Mouse (Mus musculus) ES-E14 (cell line): ENCODE data around the gene Lrrc15. TPM values are rescaled to one million over a fixed set of nuclear protein-coding genes. Genes with fewer than 3 reads are reported as not detected.

Experiments used
- DNase-seq: peaks from one replicate; pipeline ENCODE4 v3.0.0-alpha.2; 2013; ENCODE audit warnings: low read depth, low spot score
- H3K27ac ChIP-seq: 2 replicates; pipeline ENCODE4 v1.5.1; 2012; ENCODE audit warnings: low read depth, mild to moderate bottlenecking, low read length, moderate library complexity, mixed read lengths; ENCODE audit not compliant: poor library complexity, insufficient read depth, severe bottlenecking
- H3K36me3 ChIP-seq: 2 replicates; pipeline ENCODE4 v1.6.1; 2012; ENCODE audit warnings: mild to moderate bottlenecking, low read length, moderate library complexity, mixed read lengths; ENCODE audit not compliant: control insufficient read depth, poor library complexity, insufficient read depth, severe bottlenecking
- H3K4me1 ChIP-seq, 2 experiments: fragments of 150-350 bp in 1 of 2; sonication (generic) in 1 of 2; 2 replicates each; pipeline ENCODE4 v1.6.1; 2012; ENCODE audit warnings: low read length in 2 of 2, mild to moderate bottlenecking in 1 of 2, mixed read lengths in 1 of 2; ENCODE audit not compliant: control insufficient read depth in 2 of 2, insufficient read depth in 2 of 2, poor library complexity in 1 of 2
- H3K4me3 ChIP-seq, 2 experiments: fragments of 150-350 bp in 1 of 2; sonication (generic) in 1 of 2; 2 replicates each; pipeline ENCODE4 v1.5.1; 2012; ENCODE audit warnings: low read length in 2 of 2, low read depth in 1 of 2, mild to moderate bottlenecking in 1 of 2, mixed read lengths in 1 of 2; ENCODE audit not compliant: insufficient read depth in 1 of 2, poor library complexity in 1 of 2, severe bottlenecking in 1 of 2
- H3K9ac ChIP-seq: 2 replicates; pipeline ENCODE4 v1.6.1; 2012; ENCODE audit warnings: low read depth, mild to moderate bottlenecking, low read length, mixed read lengths; ENCODE audit not compliant: poor library complexity, insufficient read depth, severe bottlenecking
- H3K9me3 ChIP-seq: fragments of 150-350 bp; sonication (generic); 2 replicates; pipeline ENCODE4 v1.6.1; 2012; ENCODE audit warnings: low read depth, mild to moderate bottlenecking, low read length; ENCODE audit not compliant: control insufficient read depth, insufficient read depth
- CHD2 ChIP-seq: IDR thresholded peaks from 2 replicates; pipeline ENCODE4 v1.6.1; 2014; ENCODE audit warnings: mild to moderate bottlenecking, low read depth, low read length, inconsistent platforms
- HCFC1 ChIP-seq: IDR thresholded peaks from 2 replicates; pipeline ENCODE4 v1.6.1; 2012; ENCODE audit warnings: low read length, inconsistent platforms, borderline replicate concordance; ENCODE audit not compliant: insufficient read depth
- MAFK ChIP-seq: IDR thresholded peaks from 2 replicates; pipeline ENCODE4 v1.6.1; 2014; ENCODE audit warnings: mild to moderate bottlenecking, low read depth, low read length, inconsistent platforms; ENCODE audit not compliant: insufficient read depth
- ZC3H11A ChIP-seq: IDR thresholded peaks from 2 replicates; pipeline ENCODE4 v1.6.1; 2012; ENCODE audit warnings: low read depth, mild to moderate bottlenecking, inconsistent platforms, low read length, borderline replicate concordance
- ZNF384 ChIP-seq: IDR thresholded peaks from 2 replicates; pipeline ENCODE4 v1.6.1; 2012; ENCODE audit warnings: low read depth, low read length, inconsistent platforms
- in situ Hi-C, 2 experiments: fragments of 600-800 bp; cut with MboI; formaldehyde crosslinking; loops; one replicate each; pipeline ENCODE4 v1.15.1; 2025; ENCODE audit warnings: low sequenced_read_pairs in 2 of 2, inconsistent platforms in 1 of 2; ENCODE audit not compliant: unreplicated experiment in 2 of 2
- total RNA-seq: library from RNA; depleted of rRNA; stranded (reverse); fragments of 300-350 nt; gene quantifications from 2 replicates; pipeline ENCODE4 v1.2.3, GENCODE M21; 2012; rRNA removed

Lrrc15 gene
- total RNA-seq, 1 experiment = 1.8 TPM

DNA sequence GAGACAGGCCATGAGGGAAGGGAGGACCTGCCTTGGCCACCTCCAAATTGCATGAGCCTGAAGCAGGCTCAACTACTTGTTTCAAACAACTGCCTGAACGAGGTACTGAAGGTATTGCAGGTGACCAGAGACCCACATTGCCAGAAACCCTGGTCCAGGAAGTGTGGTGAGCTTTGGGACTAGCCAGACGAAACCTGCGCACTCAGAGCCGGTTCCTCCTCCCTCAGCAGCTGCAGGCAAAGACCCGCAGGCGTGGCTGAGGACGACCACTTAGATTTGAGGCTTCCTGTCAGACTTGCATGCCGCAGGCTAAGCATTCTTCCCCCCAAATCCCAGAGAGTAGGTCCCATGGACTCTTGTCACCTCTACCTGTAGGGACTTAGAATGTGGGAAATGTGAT lies 49.0 kb downstream of the Lrrc15 start:
- no peak for TF ChIP-seq ZNF384
- no peak for TF ChIP-seq CHD2
- no peak for TF ChIP-seq MAFK
- no peak for TF ChIP-seq HCFC1
- TF ChIP-seq ZC3H11A = no peak
- DNase-seq = no peak
- H3K36me3 ChIP-seq = no peaks in the 10 kb centered on the region
- no peak overlapping the region for H3K27ac ChIP-seq
- H3K9ac ChIP-seq = no peak overlapping the region
- no peaks in the 10 kb centered on the region for H3K9me3 ChIP-seq
- in situ Hi-C loops = no loop called here
- H3K4me1 ChIP-seq = peaks cover 5 to 21% of the 10 kb centered on the region in 2 experiments; a peak in 3 of 4 replicates
- H3K4me3 ChIP-seq = no peak overlapping the region

DNA sequence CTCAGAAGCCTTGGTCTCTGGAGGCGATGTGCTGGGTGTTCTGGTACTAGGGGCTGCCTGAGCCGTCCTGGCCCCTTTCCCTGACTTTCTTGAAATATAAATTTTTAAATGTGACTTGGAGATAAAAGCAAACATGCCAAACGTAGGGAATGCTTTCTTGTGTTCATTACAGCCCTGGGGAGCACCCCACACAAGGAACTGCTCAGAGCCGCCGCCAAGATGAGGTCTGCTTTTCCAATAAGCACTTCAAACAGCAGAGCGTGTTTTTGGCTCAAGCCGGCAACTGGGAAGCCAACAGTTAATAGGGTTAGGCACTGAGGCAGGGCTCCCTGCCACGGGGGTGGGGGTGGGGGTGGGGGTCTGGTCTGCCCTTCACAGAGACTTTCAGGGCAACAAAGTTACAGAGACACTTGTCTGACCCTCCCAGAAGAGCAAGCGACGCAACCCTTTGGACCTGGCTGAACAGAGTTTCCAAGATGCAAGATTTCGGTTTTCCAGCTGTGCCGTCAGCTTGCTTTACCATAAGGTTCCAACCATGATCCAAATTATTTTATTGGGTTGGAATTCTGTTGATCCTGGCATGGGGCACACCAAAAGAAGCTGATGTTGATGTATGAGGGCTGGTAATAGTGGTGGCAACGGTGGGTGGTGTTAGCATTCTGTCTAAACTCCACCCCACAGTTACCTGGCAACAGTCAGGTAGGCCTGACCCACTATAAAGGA lies 51.0 kb downstream of the Lrrc15 start:
- H3K4me1 ChIP-seq = peaks cover 5 to 22% of the 10 kb centered on the region in 2 experiments; a peak in 3 of 4 replicates
- H3K36me3 ChIP-seq = no peaks in the 10 kb centered on the region
- no peak overlapping the region for H3K4me3 ChIP-seq
- DNase-seq = no peak
- no peak overlapping the region for H3K9ac ChIP-seq
- no peak overlapping the region for H3K27ac ChIP-seq
- H3K9me3 ChIP-seq = no peaks in the 10 kb centered on the region
- in situ Hi-C loops = no loop called here
- TF ChIP-seq MAFK (no peak), CHD2 (no peak), HCFC1 (no peak), ZNF384 (no peak), ZC3H11A (no peak)

DNA sequence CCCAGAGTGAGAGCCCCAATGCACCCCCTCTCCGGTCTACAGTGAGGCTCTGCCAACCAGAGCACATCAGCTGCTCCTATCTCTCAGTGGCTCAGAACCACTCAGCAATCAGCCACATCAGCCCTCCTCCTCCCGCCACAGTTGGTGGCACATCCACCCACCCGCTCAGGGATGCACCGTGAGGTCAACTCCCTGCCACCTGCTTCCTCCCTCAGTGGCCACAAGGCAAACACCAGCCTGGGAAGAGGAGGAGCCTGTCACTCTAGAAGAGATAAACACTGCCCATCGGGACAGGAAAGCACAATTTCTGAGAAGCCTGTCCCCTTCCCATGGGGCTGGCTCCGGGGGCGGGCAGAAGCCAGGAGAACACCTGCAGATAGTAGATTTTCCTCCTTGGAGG lies 55.7 kb downstream of the Lrrc15 start:
- TF ChIP-seq CHD2 = no peak
- no peak for TF ChIP-seq HCFC1
- no peak for TF ChIP-seq ZC3H11A
- no peak for TF ChIP-seq MAFK
- TF ChIP-seq ZNF384 = no peak
- Histone ChIP-seq H3K27ac (no peak overlapping the region), H3K9me3 (no peaks in the 10 kb centered on the region), H3K36me3 (no peaks in the 10 kb centered on the region), H3K4me1 (peaks cover 0 to 4% of the 10 kb centered on the region in 2 experiments; a peak in 1 of 4 replicates), H3K9ac (no peak overlapping the region), H3K4me3 (no peak overlapping the region)
- DNase-seq = no peak
- in situ Hi-C loops = no loop called here

DNA sequence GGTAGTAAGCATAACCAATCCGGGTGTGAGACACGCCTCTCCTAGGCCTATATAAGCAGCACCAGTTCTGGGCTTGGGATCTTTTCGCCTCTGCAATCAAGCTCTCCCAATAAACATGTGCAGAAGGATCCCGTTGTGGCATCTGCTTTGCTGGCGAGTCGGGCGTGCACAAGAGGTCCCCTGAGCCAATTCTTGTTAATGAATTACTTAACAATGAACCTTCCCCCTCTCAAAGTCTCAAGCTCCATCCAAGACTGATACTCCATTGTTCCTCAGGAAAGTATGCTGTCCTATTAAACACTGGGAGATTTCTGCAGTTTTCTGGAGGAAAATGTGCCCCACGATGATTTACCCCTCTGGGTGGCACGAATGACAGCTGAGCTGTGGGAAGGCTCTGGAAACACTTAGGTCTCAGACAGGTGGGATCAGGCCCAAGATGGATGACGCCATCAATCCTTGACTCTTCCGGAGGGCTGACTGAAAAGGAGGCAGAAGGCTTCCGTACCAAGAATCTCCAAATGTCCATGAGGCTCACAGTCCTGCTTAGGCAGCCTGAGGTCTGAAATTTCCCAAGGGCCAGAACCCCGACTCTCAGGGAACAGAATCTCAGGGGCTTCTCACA lies 61.8 kb downstream of the Lrrc15 start:
- Histone ChIP-seq H3K36me3 (no peaks in the 10 kb centered on the region), H3K9ac (no peak overlapping the region), H3K9me3 (no peaks in the 10 kb centered on the region), H3K4me1 (no peaks in the 10 kb centered on the region), H3K4me3 (no peak overlapping the region), H3K27ac (no peak overlapping the region)
- DNase-seq = no peak
- no peak for TF ChIP-seq HCFC1
- no peak for TF ChIP-seq CHD2
- TF ChIP-seq ZNF384 = no peak
- TF ChIP-seq ZC3H11A = no peak
- no peak for TF ChIP-seq MAFK
- in situ Hi-C loops = no loop called here

Other genes starting within 250 kb of the Lrrc15 start
- 17.5 and 19.3 TPM in 2 replicates for gene Hes1, start 218.9 kb downstream of the Lrrc15 start, total RNA-seq
- not detected in 2 replicates for gene Cpn2, start 15.8 kb downstream of the Lrrc15 start, total RNA-seq
- gene Gp5, start 27.5 kb upstream of the Lrrc15 start, total RNA-seq = 0.31 and 0.48 TPM in 2 replicates
- 87.2 and 98.9 TPM in 2 replicates for gene Atp13a3, start 122.7 kb upstream of the Lrrc15 start, total RNA-seq